Mouse (Mus musculus): ENCODE results near the gene Efcc1.

DNA sequence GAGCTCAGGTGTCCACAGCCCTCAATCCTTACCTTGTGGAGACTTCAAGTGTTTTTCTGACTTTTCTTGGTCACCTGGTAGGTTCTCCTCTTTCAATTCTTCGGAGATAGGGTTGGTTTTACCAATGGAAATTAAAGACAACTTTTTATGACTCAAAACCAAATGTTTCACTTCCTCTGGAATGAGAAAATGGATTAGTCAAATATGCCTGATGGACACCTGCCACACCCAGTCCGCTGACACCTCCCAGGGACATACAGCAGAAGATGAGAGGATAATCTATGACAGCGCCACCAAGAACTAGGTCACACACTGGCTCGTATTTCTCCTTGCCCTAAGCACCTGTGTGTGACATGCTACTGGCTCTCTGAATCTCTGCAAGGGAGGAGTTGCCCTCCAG is 16.6 kb upstream of the Efcc1 start:
- TF ChIP-seq CHD2 (IDR thresholded peaks at IDR 0.05; ENCODE audit: low read depth, low read length): no peak
- no peak for TF ChIP-seq MAFK (IDR thresholded peaks at IDR 0.05; ENCODE audit: insufficient read depth, low read depth, low read length)
- no peak for TF ChIP-seq HCFC1 (IDR thresholded peaks at IDR 0.05; ENCODE audit: borderline replicate concordance, insufficient read depth, low read length)
- TF ChIP-seq ZC3H11A (IDR thresholded peaks at IDR 0.05; ENCODE audit: borderline replicate concordance, low read depth, low read length): no peak
- no peak for TF ChIP-seq ZNF384 (IDR thresholded peaks at IDR 0.05; ENCODE audit: low read depth, low read length)
